Mouse (Mus musculus) cerebellum, adult 2 months (tissue): ENCODE data around the gene Nr6a1. TPM values are rescaled to one million over a fixed set of nuclear protein-coding genes. Genes with fewer than 3 reads are reported as not detected.

Experiments
- DNase-seq, 2 experiments: peaks; one replicate each; pipeline ENCODE4 v3.0.0; 2021
- H3K27ac ChIP-seq: fragments of 200-500 bp; 2 replicates; pipeline ENCODE4 v1.5.1; 2012; ENCODE audit warnings: low read length, control low read depth, inconsistent platforms; ENCODE audit not compliant: insufficient read depth
- H3K27me3 ChIP-seq: fragments of 200-500 bp; 2 replicates; pipeline ENCODE4 v1.6.1; 2012; ENCODE audit warnings: inconsistent platforms, mild to moderate bottlenecking, low read length, moderate library complexity; ENCODE audit not compliant: control insufficient read depth, insufficient read depth
- H3K4me1 ChIP-seq: fragments of 200-500 bp; 2 replicates; pipeline ENCODE4 v1.6.1; 2011; ENCODE audit warnings: low read length; ENCODE audit not compliant: control insufficient read depth, insufficient read depth
- H3K4me3 ChIP-seq: fragments of 200-500 bp; replicated peaks from 2 replicates; pipeline ENCODE3; 2011; ENCODE audit warnings: mild to moderate bottlenecking, low read depth, low read length, control low read depth; ENCODE audit not compliant: insufficient read depth
- CTCF ChIP-seq: fragments of 200-500 bp; IDR thresholded peaks from 2 replicates; pipeline ENCODE4 v1.5.1; 2011; ENCODE audit warnings: low read depth, mild to moderate bottlenecking, control low read depth, low read length, moderate library complexity, borderline replicate concordance; ENCODE audit not compliant: insufficient read depth
- POLR2A ChIP-seq: fragments of 200-500 bp; IDR thresholded peaks from 2 replicates; pipeline ENCODE4 v1.6.1; 2011; ENCODE audit warnings: low read length, control low read depth, borderline replicate concordance; ENCODE audit not compliant: insufficient read depth
- WGBS: fragments of 180-500 bp; shearing (Covaris S2); methylation state at CpG from one replicate; pipeline ENCODE4 v1.1.7; 2018; 5-methylcytosine and 5-hydroxymethylcytosine counted together
- polyA plus RNA-seq: library from polyadenylated mRNA; depleted of rRNA; stranded (reverse); fragments of >200 nt; gene quantifications from 2 replicates; pipeline ENCODE4 v1.2.3, GENCODE M21; 2012

The Nr6a1 gene
- polyA plus RNA-seq, 1 experiment: 5.2 TPM

GRCm38 (mm10) chr2:38943977-38944376 lies 16.5 kb upstream of the Nr6a1 start:
- 61% methylated on average over 2 of the region's 2 CpGs for whole genome bisulfite sequencing
- Histone ChIP-seq H3K4me3 (no peak overlapping the region), H3K4me1 (no peaks in the 10 kb centered on the region), H3K27me3 (no peaks in the 10 kb centered on the region), H3K27ac (no peak overlapping the region)
- no peak for DNase-seq
- TF ChIP-seq POLR2A (no peak), CTCF (no peak)

GRCm38 (mm10) chr2:38943161-38943560 lies 15.7 kb upstream of the Nr6a1 start:
- Histone ChIP-seq H3K4me1 (no peaks in the 10 kb centered on the region), H3K4me3 (no peak overlapping the region), H3K27me3 (no peaks in the 10 kb centered on the region), H3K27ac (no peak overlapping the region)
- no peak for DNase-seq
- 41% methylated on average over 5 of the region's 5 CpGs for WGBS
- TF ChIP-seq POLR2A (no peak), CTCF (no peak)

- no peak for DNase-seq
- no peak for TF ChIP-seq POLR2A
- no peak for TF ChIP-seq CTCF
- Histone ChIP-seq H3K4me1 (no peaks in the 10 kb centered on the region), H3K27ac (no peak overlapping the region), H3K27me3 (no peaks in the 10 kb centered on the region), H3K4me3 (no peak overlapping the region)
- WGBS: 91% methylated on average over 2 of the region's 2 CpGs
Measured at GRCm38 (mm10) chr2:38941898-38942297, 14.4 kb upstream of the Nr6a1 start.

GRCm38 (mm10) chr2:38941426-38941825 lies 13.9 kb upstream of the Nr6a1 start:
- Histone ChIP-seq H3K4me3 (no peak overlapping the region), H3K27ac (no peak overlapping the region), H3K4me1 (no peaks in the 10 kb centered on the region), H3K27me3 (no peaks in the 10 kb centered on the region)
- DNase-seq: no peak
- 81% methylated on average over 14 of the region's 14 CpGs for WGBS
- no peak for TF ChIP-seq POLR2A
- no peak for TF ChIP-seq CTCF

GRCm38 (mm10) chr2:38939047-38939446 lies 11.6 kb upstream of the Nr6a1 start:
- TF ChIP-seq POLR2A (no peak), CTCF (no peak)
- no peak overlapping the region for H3K27ac ChIP-seq
- H3K4me3 ChIP-seq: no peak overlapping the region
- H3K27me3 ChIP-seq: no peaks in the 10 kb centered on the region
- DNase-seq: no peak
- WGBS: 74% methylated on average over 2 of the region's 2 CpGs
- no peaks in the 10 kb centered on the region for H3K4me1 ChIP-seq

- TF ChIP-seq CTCF: no peak
- no peak for TF ChIP-seq POLR2A
- no peak for DNase-seq
- H3K27ac ChIP-seq: no peak overlapping the region
- WGBS: 83% methylated on average over 1 of the region's 1 CpGs
- H3K27me3 ChIP-seq: no peaks in the 10 kb centered on the region
- no peak overlapping the region for H3K4me3 ChIP-seq
- H3K4me1 ChIP-seq: no peaks in the 10 kb centered on the region
Measured at GRCm38 (mm10) chr2:38938007-38938406, 10.5 kb upstream of the Nr6a1 start.

GRCm38 (mm10) chr2:38937396-38937795 lies 9.9 kb upstream of the Nr6a1 start:
- H3K4me1 ChIP-seq: no peaks in the 10 kb centered on the region
- 70% methylated on average over 3 of the region's 3 CpGs for WGBS
- H3K4me3 ChIP-seq: no peak overlapping the region
- TF ChIP-seq CTCF: no peak
- no peak for TF ChIP-seq POLR2A
- no peak overlapping the region for H3K27ac ChIP-seq
- H3K27me3 ChIP-seq: no peaks in the 10 kb centered on the region
- no peak for DNase-seq

- Histone ChIP-seq H3K27me3 (no peaks in the 10 kb centered on the region), H3K4me3 (no peak overlapping the region), H3K27ac (no peak overlapping the region), H3K4me1 (no peaks in the 10 kb centered on the region)
- 58% methylated on average over 9 of the region's 9 CpGs for WGBS
- no peak for TF ChIP-seq POLR2A
- no peak for TF ChIP-seq CTCF
- DNase-seq: no peak
Measured at GRCm38 (mm10) chr2:38936721-38937378, 9.4 kb upstream of the Nr6a1 start.

- no peak for TF ChIP-seq CTCF
- no peak for TF ChIP-seq POLR2A
- H3K27me3 ChIP-seq: no peaks in the 10 kb centered on the region
- WGBS: 48% methylated on average over 5 of the region's 5 CpGs
- no peak overlapping the region for H3K27ac ChIP-seq
- DNase-seq: no peak
- no peak overlapping the region for H3K4me3 ChIP-seq
- no peaks in the 10 kb centered on the region for H3K4me1 ChIP-seq
Measured at GRCm38 (mm10) chr2:38934936-38935335, 7.4 kb upstream of the Nr6a1 start.
